In the genomic region with DNA sequence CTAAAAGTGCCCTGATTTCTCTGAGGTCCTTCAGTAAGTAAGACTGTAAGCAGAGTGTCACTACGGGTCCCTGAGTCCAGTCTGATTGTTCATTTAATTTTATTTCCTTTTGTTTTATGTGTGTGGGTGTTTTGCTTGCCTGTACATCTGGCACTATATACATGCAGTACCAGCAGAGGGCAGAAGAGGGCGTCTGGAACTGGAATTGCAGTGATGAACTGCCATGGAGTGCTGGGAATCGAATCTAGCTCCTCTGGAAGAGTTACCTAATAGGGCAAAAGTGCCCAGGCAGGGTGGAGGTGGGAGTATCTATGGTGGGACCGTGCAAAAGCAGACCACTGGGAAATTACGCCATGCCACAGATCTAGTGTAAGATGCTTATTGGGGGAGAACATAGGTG, we compare ENCODE assay signal across 15 mouse cellular contexts.
DNase-seq lines count a peak whose midpoint lies in the region.
"Had no signal": no experiment of that assay in that cellular context is flagged by ENCODE, and none has a peak within 500 bp of the region (broad histone marks: within the 10 kb centered on the region; RNA-seq: fewer than 3 reads in every experiment).

No protein-coding gene starts in this region.

- no peak overlapping the region for H3K4me3 ChIP-seq in heart, embryonic 10.5 days
- H3K4me3 ChIP-seq: forebrain, embryonic 13.5 days; limb, embryonic 13.5 days had no signal

- no peaks in the 10 kb centered on the region for H3K27me3 ChIP-seq in heart, embryonic 10.5 days (ENCODE audit: insufficient read depth, poor library complexity, severe bottlenecking)
- H3K27me3 ChIP-seq: forebrain, embryonic 13.5 days; limb, embryonic 13.5 days had no signal

- H3K9me3 ChIP-seq in heart, embryonic 10.5 days: peaks cover 8% of the 10 kb centered on the region
- H3K9me3 ChIP-seq: forebrain, embryonic 13.5 days had no signal

- no peak overlapping the region for H3K27ac ChIP-seq in heart, embryonic 10.5 days
- H3K27ac ChIP-seq: forebrain, embryonic 13.5 days; limb, embryonic 13.5 days had no signal

- H3K4me1 ChIP-seq in heart, embryonic 10.5 days: 0 out of 2 replicates have a peak, but pooled peaks cover 4% of the 10 kb centered on the region
- H3K4me1 ChIP-seq: forebrain, embryonic 13.5 days; limb, embryonic 13.5 days had no signal

- no peaks in the 10 kb centered on the region; the same call in 1 of the 2 replicates for H3K36me3 ChIP-seq in heart, embryonic 10.5 days
- H3K36me3 ChIP-seq: limb, embryonic 13.5 days had no signal

- DNase-seq in heart, postnatal 4 days: peak; percentile 8
- DNase-seq in heart, embryonic 10.5 days (ENCODE audit: low spot score): no peak
- peak; percentile 13 for DNase-seq in lung, postnatal 36 days
- DNase-seq in lung, postnatal 25 days (ENCODE audit: low spot score): no peak
- peak; percentile 50 for DNase-seq in R1 (ENCODE audit: low read depth, low spot score)
- peak; percentile 13 for DNase-seq in thymus, postnatal 25 days
- DNase-seq in right cerebral cortex, postnatal 25 days: no peak
- DNase-seq: adrenal gland, postnatal 10 days; cerebellum, adult 8-10 months; gastrocnemius, postnatal 25 days; heart, postnatal 14 days; kidney, adult 18-20 months; retina, postnatal 1 day had no signal

- 74% methylated on average over 5 of the region's 5 CpGs for WGBS in heart, embryonic 10.5 days

Comparison
In these comparisons a context has a peak if more than half of its experiments do, and no peak if none do; other contexts are left out.
1. DNase-seq: peak in heart, postnatal 4 days (single experiment), lung, postnatal 36 days (single experiment), R1 (single experiment) and thymus, postnatal 25 days (single experiment); none in heart, embryonic 10.5 days (single experiment), lung, postnatal 25 days (single experiment) and right cerebral cortex, postnatal 25 days (single experiment).